Mouse (Mus musculus): ENCODE data around the gene Omp. TPM values are rescaled to one million over a fixed set of nuclear protein-coding genes. Genes with fewer than 3 reads are reported as not detected.

Gene Omp
- polyA plus RNA-seq, 1 experiment from 2014 or later, result 0.35 TPM

- Histone ChIP-seq H3K9me3 (replicated peaks; ENCODE audit: control insufficient read depth, low read length, poor library complexity, severe bottlenecking) (no peaks in the 10 kb centered on the region), H3K27me3 (ENCODE audit: control insufficient read depth, insufficient read depth, low read depth, low read length) (no peaks in the 10 kb centered on the region), H3K4me1 (ENCODE audit: control insufficient read depth, insufficient read depth, low read length) (peaks cover 10% of the 10 kb centered on the region), H3K4me3 (ENCODE audit: low read depth, low read length) (no peak overlapping the region), H3K9ac (ENCODE audit: low read depth, low read length) (no peak overlapping the region), H3K36me3 (ENCODE audit: control insufficient read depth, insufficient read depth, low read length) (no peaks in the 10 kb centered on the region), H3K27ac (ENCODE audit: low read length) (no peak overlapping the region), H3K4me2 (ENCODE audit: low read length) (no peak overlapping the region)
- no peak for ATAC-seq
- WGBS, result 59% methylated on average over 4 of the region's 4 CpGs
Measured at GRCm38 (mm10) chr7:98173408-98173807, 28.1 kb upstream of the Omp start.

GRCm38 (mm10) chr7:98172661-98173060 is 27.4 kb upstream of the Omp start:
- no peaks in the 10 kb centered on the region for H3K9me3 ChIP-seq (replicated peaks; ENCODE audit: control insufficient read depth, low read length, poor library complexity, severe bottlenecking)

GRCm38 (mm10) chr7:98171141-98172073 is 26.1 kb upstream of the Omp start:
- H3K4me3 ChIP-seq (ENCODE audit: low read depth, low read length), result no peak overlapping the region
- H3K4me1 ChIP-seq (ENCODE audit: control insufficient read depth, insufficient read depth, low read length), result no peaks in the 10 kb centered on the region
- no peaks in the 10 kb centered on the region for H3K36me3 ChIP-seq (ENCODE audit: control insufficient read depth, insufficient read depth, low read length)
- H3K9ac ChIP-seq (ENCODE audit: low read depth, low read length), result no peak overlapping the region
- no peak overlapping the region for H3K27ac ChIP-seq (ENCODE audit: low read length)
- H3K27me3 ChIP-seq (ENCODE audit: control insufficient read depth, insufficient read depth, low read depth, low read length), result no peaks in the 10 kb centered on the region
- H3K4me2 ChIP-seq (ENCODE audit: low read length), result no peak overlapping the region
- WGBS, result 64% methylated on average over 6 of the region's 6 CpGs
- H3K9me3 ChIP-seq (replicated peaks; ENCODE audit: control insufficient read depth, low read length, poor library complexity, severe bottlenecking), result no peaks in the 10 kb centered on the region
- ATAC-seq, result no peak

More at GRCm38 (mm10) chr7:98172661-98173060, 27.4 kb upstream of the Omp start:
- no peak for ATAC-seq
- Histone ChIP-seq H3K27me3 (ENCODE audit: control insufficient read depth, insufficient read depth, low read depth, low read length) (no peaks in the 10 kb centered on the region), H3K4me1 (ENCODE audit: control insufficient read depth, insufficient read depth, low read length) (peaks cover 8% of the 10 kb centered on the region), H3K4me3 (ENCODE audit: low read depth, low read length) (no peak overlapping the region), H3K9ac (ENCODE audit: low read depth, low read length) (no peak overlapping the region), H3K4me2 (ENCODE audit: low read length) (no peak overlapping the region), H3K36me3 (ENCODE audit: control insufficient read depth, insufficient read depth, low read length) (no peaks in the 10 kb centered on the region), H3K27ac (ENCODE audit: low read length) (no peak overlapping the region)
- 89% methylated on average over 8 of the region's 8 CpGs for WGBS

- Histone ChIP-seq H3K36me3 (ENCODE audit: control insufficient read depth, insufficient read depth, low read length) (no peaks in the 10 kb centered on the region; the same call in 1 of the 2 replicates), H3K27me3 (ENCODE audit: control insufficient read depth, insufficient read depth, low read depth, low read length) (no peaks in the 10 kb centered on the region), H3K4me2 (ENCODE audit: low read length) (no peak overlapping the region), H3K27ac (ENCODE audit: low read length) (0 out of 2 replicates have a peak overlapping the region, but pooled peaks have one; percentile 9), H3K9me3 (replicated peaks; ENCODE audit: control insufficient read depth, low read length, poor library complexity, severe bottlenecking) (no peaks in the 10 kb centered on the region), H3K4me3 (ENCODE audit: low read depth, low read length) (no peak overlapping the region), H3K9ac (ENCODE audit: low read depth, low read length) (peak overlapping the region; percentile 41; the same call in 1 of the 2 replicates), H3K4me1 (ENCODE audit: control insufficient read depth, insufficient read depth, low read length) (no peaks in the 10 kb centered on the region; the same call in 1 of the 2 replicates)
- 61% methylated on average over 10 of the region's 10 CpGs for WGBS
- peak; percentile 56; the same call in 1 of the 2 replicates for ATAC-seq
Measured at GRCm38 (mm10) chr7:98164999-98165528, 19.8 kb upstream of the Omp start.

GRCm38 (mm10) chr7:98164382-98164998 is 19.2 kb upstream of the Omp start:
- Histone ChIP-seq H3K9me3 (replicated peaks; ENCODE audit: control insufficient read depth, low read length, poor library complexity, severe bottlenecking) (no peaks in the 10 kb centered on the region), H3K36me3 (ENCODE audit: control insufficient read depth, insufficient read depth, low read length) (no peaks in the 10 kb centered on the region; the same call in 1 of the 2 replicates), H3K27me3 (ENCODE audit: control insufficient read depth, insufficient read depth, low read depth, low read length) (no peaks in the 10 kb centered on the region), H3K9ac (ENCODE audit: low read depth, low read length) (no peak overlapping the region; the same call in 1 of the 2 replicates), H3K27ac (ENCODE audit: low read length) (no peak overlapping the region), H3K4me2 (ENCODE audit: low read length) (no peak overlapping the region), H3K4me3 (ENCODE audit: low read depth, low read length) (no peak overlapping the region), H3K4me1 (ENCODE audit: control insufficient read depth, insufficient read depth, low read length) (no peaks in the 10 kb centered on the region; the same call in 1 of the 2 replicates)
- no peak for ATAC-seq
- WGBS, result 77% methylated on average over 9 of the region's 9 CpGs

GRCm38 (mm10) chr7:98163700-98164099 is 18.4 kb upstream of the Omp start:
- no peaks in the 10 kb centered on the region for H3K27me3 ChIP-seq (ENCODE audit: control insufficient read depth, insufficient read depth, low read depth, low read length)
- 50% methylated on average over 3 of the region's 3 CpGs for WGBS
- no peak for ATAC-seq
- no peak overlapping the region for H3K4me2 ChIP-seq (ENCODE audit: low read length)
- H3K9me3 ChIP-seq (replicated peaks; ENCODE audit: control insufficient read depth, low read length, poor library complexity, severe bottlenecking), result no peaks in the 10 kb centered on the region
- no peaks in the 10 kb centered on the region; the same call in 1 of the 2 replicates for H3K36me3 ChIP-seq (ENCODE audit: control insufficient read depth, insufficient read depth, low read length)
- H3K4me3 ChIP-seq (ENCODE audit: low read depth, low read length), result no peak overlapping the region
- no peak overlapping the region for H3K9ac ChIP-seq (ENCODE audit: low read depth, low read length)
- no peaks in the 10 kb centered on the region; the same call in 1 of the 2 replicates for H3K4me1 ChIP-seq (ENCODE audit: control insufficient read depth, insufficient read depth, low read length)
- no peak overlapping the region for H3K27ac ChIP-seq (ENCODE audit: low read length)

- Histone ChIP-seq H3K4me2 (ENCODE audit: low read length) (no peak overlapping the region), H3K27me3 (ENCODE audit: control insufficient read depth, insufficient read depth, low read depth, low read length) (no peaks in the 10 kb centered on the region), H3K9me3 (replicated peaks; ENCODE audit: control insufficient read depth, low read length, poor library complexity, severe bottlenecking) (no peaks in the 10 kb centered on the region), H3K4me3 (ENCODE audit: low read depth, low read length) (no peak overlapping the region), H3K36me3 (ENCODE audit: control insufficient read depth, insufficient read depth, low read length) (no peaks in the 10 kb centered on the region; the same call in 1 of the 2 replicates), H3K27ac (ENCODE audit: low read length) (no peak overlapping the region), H3K4me1 (ENCODE audit: control insufficient read depth, insufficient read depth, low read length) (peaks cover 4% of the 10 kb centered on the region; the same call in 1 of the 2 replicates), H3K9ac (ENCODE audit: low read depth, low read length) (no peak overlapping the region)
- no peak for ATAC-seq
- 87% methylated on average over 6 of the region's 6 CpGs for WGBS
Measured at GRCm38 (mm10) chr7:98162239-98162638, 16.9 kb upstream of the Omp start.

- Histone ChIP-seq H3K9me3 (replicated peaks; ENCODE audit: control insufficient read depth, low read length, poor library complexity, severe bottlenecking) (no peaks in the 10 kb centered on the region), H3K36me3 (ENCODE audit: control insufficient read depth, insufficient read depth, low read length) (no peaks in the 10 kb centered on the region; the same call in 1 of the 2 replicates), H3K9ac (ENCODE audit: low read depth, low read length) (no peak overlapping the region), H3K4me3 (ENCODE audit: low read depth, low read length) (no peak overlapping the region), H3K4me1 (ENCODE audit: control insufficient read depth, insufficient read depth, low read length) (peaks cover 9% of the 10 kb centered on the region; the same call in 1 of the 2 replicates), H3K4me2 (ENCODE audit: low read length) (no peak overlapping the region), H3K27ac (ENCODE audit: low read length) (no peak overlapping the region), H3K27me3 (ENCODE audit: control insufficient read depth, insufficient read depth, low read depth, low read length) (no peaks in the 10 kb centered on the region)
- WGBS, result 60% methylated on average over 8 of the region's 8 CpGs
- no peak for ATAC-seq
Measured at GRCm38 (mm10) chr7:98160041-98160740, 14.9 kb upstream of the Omp start.

Measured in midbrain, embryonic 16.5 days (tissue).